Mouse (Mus musculus): ENCODE results near the gene Prdm13.

The Prdm13 gene

GRCm38 (mm10) chr4:21678101-21678974 lies 7.4 kb downstream of the Prdm13 start:
- no peak for DNase-seq (ENCODE audit: low spot score in 2 of 2)

GRCm38 (mm10) chr4:21674691-21675090 lies 11.1 kb downstream of the Prdm13 start:
- DNase-seq (ENCODE audit: low spot score in 2 of 2) = no peak

GRCm38 (mm10) chr4:21674042-21674441 lies 11.7 kb downstream of the Prdm13 start:
- no peak for DNase-seq (ENCODE audit: low spot score in 2 of 2)

- DNase-seq (ENCODE audit: low spot score in 2 of 2) = no peak
These were observed 19.8 kb downstream of the Prdm13 start for GRCm38 (mm10) chr4:21665961-21666360.

- no peak for DNase-seq (ENCODE audit: low spot score in 2 of 2)
These were observed 27.6 kb downstream of the Prdm13 start for GRCm38 (mm10) chr4:21658184-21658583.

- DNase-seq (ENCODE audit: low spot score in 2 of 2) = no peak
These were observed 56.5 kb downstream of the Prdm13 start for GRCm38 (mm10) chr4:21629275-21629583.

GRCm38 (mm10) chr4:21628367-21629274 lies 57.1 kb downstream of the Prdm13 start:
- DNase-seq (ENCODE audit: low spot score in 2 of 2) = no peak

All from urinary bladder, postnatal 4 days (tissue).